In genomic region chr6:77745426-77745825, GRCm38 (mm10) we compare ENCODE assay signal across 21 mouse cellular contexts.
A peak's percentile ranks its signal among the peaks of the same experiment; 100 is the strongest.
DNase-seq lines count a peak whose midpoint lies in the region; ATAC-seq and TF ChIP-seq lines count a peak whose summit lies in the region.
"Had no signal": no experiment of that assay in that cellular context is flagged by ENCODE, and none has a peak within 500 bp of the region (broad histone marks: within the 10 kb centered on the region; RNA-seq: fewer than 3 reads in every experiment).

No protein-coding gene starts in this region.

- H3K9me3 ChIP-seq in forebrain, embryonic 15.5 days = no peaks in the 10 kb centered on the region
- no peaks in the 10 kb centered on the region for H3K9me3 ChIP-seq in forebrain, embryonic 11.5 days (ENCODE audit: control insufficient read depth, low read length)
- H3K9me3 ChIP-seq in hindbrain, postnatal 0 days (ENCODE audit: low read length) = no peaks in the 10 kb centered on the region
- no peaks in the 10 kb centered on the region for H3K9me3 ChIP-seq in neural tube, embryonic 15.5 days (replicated peaks)

- peak; percentile 67; the same call in 1 of the 2 replicates for ATAC-seq in forebrain, embryonic 15.5 days (replicated peaks)
- no peak for ATAC-seq in forebrain, embryonic 11.5 days (replicated peaks; ENCODE audit: low FRiP score)
- peak; percentile 73 for ATAC-seq in hindbrain, postnatal 0 days
- peak; percentile 79 for ATAC-seq in neural tube, embryonic 15.5 days (ENCODE audit: low FRiP score)
- ATAC-seq: liver, postnatal 0 days had no signal

- H3K4me2 ChIP-seq in forebrain, embryonic 15.5 days (replicated peaks) = no peak overlapping the region
- no peak overlapping the region for H3K4me2 ChIP-seq in forebrain, embryonic 11.5 days (ENCODE audit: low read depth, low read length, severe bottlenecking)
- 0 out of 2 replicates have a peak overlapping the region, but pooled peaks have one; percentile 16 for H3K4me2 ChIP-seq in hindbrain, postnatal 0 days (ENCODE audit: low read depth, low read length)
- no peak overlapping the region for H3K4me2 ChIP-seq in neural tube, embryonic 15.5 days

- TF ChIP-seq POLR2A in brain, embryonic 14.5 days (IDR thresholded peaks at IDR 0.05; ENCODE audit: borderline replicate concordance, extremely low read depth, insufficient read depth, insufficient read length, poor library complexity, severe bottlenecking) = no peak

- no peak for TF ChIP-seq CTCF in brain, embryonic 14.5 days (IDR thresholded peaks at IDR 0.05; ENCODE audit: borderline replicate concordance, extremely low read depth, insufficient read depth, insufficient read length)
- TF ChIP-seq CTCF in hindbrain, postnatal 0 days (IDR thresholded peaks at IDR 0.05; ENCODE audit: low read depth) = no peak

- H3K27me3 ChIP-seq in forebrain, embryonic 15.5 days = no peaks in the 10 kb centered on the region
- no peaks in the 10 kb centered on the region for H3K27me3 ChIP-seq in forebrain, embryonic 11.5 days (ENCODE audit: control insufficient read depth, insufficient read depth, low read length)
- no peaks in the 10 kb centered on the region for H3K27me3 ChIP-seq in hindbrain, postnatal 0 days (ENCODE audit: insufficient read depth, low read length)
- H3K27me3 ChIP-seq in neural tube, embryonic 15.5 days (replicated peaks) = no peaks in the 10 kb centered on the region
- H3K27me3 ChIP-seq: CH12.LX had no signal

- H3K4me3 ChIP-seq in forebrain, embryonic 15.5 days = no peak overlapping the region
- H3K4me3 ChIP-seq in forebrain, embryonic 11.5 days (ENCODE audit: low read depth, low read length) = no peak overlapping the region
- H3K4me3 ChIP-seq in hindbrain, postnatal 0 days (ENCODE audit: low read length) = no peak overlapping the region
- no peak overlapping the region for H3K4me3 ChIP-seq in neural tube, embryonic 15.5 days (replicated peaks)
- H3K4me3 ChIP-seq: erythroblast, embryonic 14.5 days; heart, adult 2 months had no signal

- no peak for DNase-seq in forebrain, embryonic 11.5 days (ENCODE audit: low spot score)
- DNase-seq in brain, embryonic 14.5 days (ENCODE audit: low read depth) = peak; percentile 74
- peak; percentile 46 for DNase-seq in hindbrain, postnatal 0 days (ENCODE audit: low spot score)
- no peak for DNase-seq in layer of hippocampus, adult 9-11 months
- no peak for DNase-seq in T-cell, adult 2 months (ENCODE audit: low spot score)
- DNase-seq: adrenal gland, postnatal 36 days; cerebellum, adult 8-10 months; gastrocnemius, postnatal 14 days; heart, adult 2 months; kidney, adult 18-20 months; left cerebral cortex, postnatal 4 days; liver; liver, postnatal 0 days; lung, postnatal 10 days; right cerebral cortex, postnatal 4 days; thymus, adult 2 months had no signal

- peak overlapping the region; percentile 44 for H3K27ac ChIP-seq in forebrain, embryonic 15.5 days (replicated peaks)
- H3K27ac ChIP-seq in forebrain, embryonic 11.5 days (ENCODE audit: low read depth, low read length) = no peak overlapping the region
- no peak overlapping the region for H3K27ac ChIP-seq in hindbrain, postnatal 0 days
- H3K27ac ChIP-seq in neural tube, embryonic 15.5 days (replicated peaks) = peak overlapping the region; percentile 7; the same call in 1 of the 2 replicates
- H3K27ac ChIP-seq: heart, adult 2 months; kidney, postnatal 0 days had no signal

- H3K4me1 ChIP-seq in forebrain, embryonic 15.5 days = peaks cover 13% of the 10 kb centered on the region
- H3K4me1 ChIP-seq in forebrain, embryonic 11.5 days (replicated peaks; ENCODE audit: control insufficient read depth, insufficient read depth, low read length) = no peaks in the 10 kb centered on the region; the same call in 1 of the 2 replicates
- no peaks in the 10 kb centered on the region for H3K4me1 ChIP-seq in hindbrain, postnatal 0 days (ENCODE audit: insufficient read depth, low read length)
- peaks cover 10% of the 10 kb centered on the region for H3K4me1 ChIP-seq in neural tube, embryonic 15.5 days

- H3K36me3 ChIP-seq in forebrain, embryonic 15.5 days = no peaks in the 10 kb centered on the region
- H3K36me3 ChIP-seq in forebrain, embryonic 11.5 days (ENCODE audit: control insufficient read depth, insufficient read depth, low read length) = no peaks in the 10 kb centered on the region
- no peaks in the 10 kb centered on the region for H3K36me3 ChIP-seq in hindbrain, postnatal 0 days (ENCODE audit: insufficient read depth, low read length)
- no peaks in the 10 kb centered on the region for H3K36me3 ChIP-seq in neural tube, embryonic 15.5 days

- H3K9ac ChIP-seq in forebrain, embryonic 15.5 days (replicated peaks) = no peak overlapping the region
- H3K9ac ChIP-seq in forebrain, embryonic 11.5 days (ENCODE audit: low read length) = no peak overlapping the region
- no peak overlapping the region for H3K9ac ChIP-seq in hindbrain, postnatal 0 days (replicated peaks; ENCODE audit: low read length)
- H3K9ac ChIP-seq in neural tube, embryonic 15.5 days (replicated peaks) = no peak overlapping the region
- H3K9ac ChIP-seq: liver, postnatal 0 days had no signal

- WGBS in forebrain, embryonic 15.5 days = 13% methylated on average over 5 of the region's 5 CpGs
- WGBS in forebrain, embryonic 11.5 days = 57% methylated on average over 5 of the region's 5 CpGs
- 17% methylated on average over 5 of the region's 5 CpGs for WGBS in hindbrain, postnatal 0 days
- WGBS in neural tube, embryonic 15.5 days = 17% methylated on average over 5 of the region's 5 CpGs

Comparison
In these comparisons a context has a peak if more than half of its experiments do, and no peak if none do; other contexts are left out.
1. H3K27ac ChIP-seq: peak in forebrain, embryonic 15.5 days (single experiment) and neural tube, embryonic 15.5 days (single experiment); none in forebrain, embryonic 11.5 days (single experiment) and hindbrain, postnatal 0 days (single experiment).
2. DNase-seq: peak in brain, embryonic 14.5 days (single experiment) and hindbrain, postnatal 0 days (single experiment); none in forebrain, embryonic 11.5 days (single experiment), layer of hippocampus, adult 9-11 months (single experiment) and T-cell, adult 2 months (single experiment).